Mouse (Mus musculus): Measurements from ENCODE around the gene Spsb3. TPM values are rescaled to one million over a fixed set of nuclear protein-coding genes. Genes with fewer than 3 reads are reported as not detected.

Spsb3 gene
- polyA plus RNA-seq, 1 experiment from 2014 or later = 51.5 TPM

DNA sequence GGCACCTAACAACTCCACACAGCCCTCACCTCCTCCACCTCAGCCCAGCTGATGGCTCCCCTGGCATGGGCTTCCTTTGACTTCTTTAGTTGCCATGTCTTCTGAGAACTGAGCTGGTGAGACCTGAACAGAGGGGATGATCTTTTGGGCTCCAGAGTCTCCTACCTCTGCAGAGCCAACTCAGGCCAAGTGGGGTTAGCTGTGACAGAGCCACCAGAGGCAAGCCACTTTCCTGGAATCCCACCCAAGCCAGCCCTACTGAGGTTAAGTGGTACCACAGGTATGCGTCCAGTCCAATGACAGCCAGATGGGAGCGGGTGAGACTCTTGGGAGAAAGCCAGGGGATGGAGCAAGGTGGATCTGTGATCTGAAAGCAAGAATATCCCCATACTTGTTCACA is 6.8 kb downstream of the Spsb3 start:
- no peak for ATAC-seq (ENCODE audit: low FRiP score)
- Histone ChIP-seq H3K27me3 (no peaks in the 10 kb centered on the region), H3K4me1 (peaks cover 34% of the 10 kb centered on the region), H3K4me2 (replicated peaks) (no peak overlapping the region), H3K4me3 (no peak overlapping the region), H3K36me3 (peaks cover 55% of the 10 kb centered on the region), H3K9me3 (replicated peaks) (no peaks in the 10 kb centered on the region), H3K27ac (no peak overlapping the region), H3K9ac (no peak overlapping the region)
- 100% methylated on average over 2 of the region's 2 CpGs for WGBS

DNA sequence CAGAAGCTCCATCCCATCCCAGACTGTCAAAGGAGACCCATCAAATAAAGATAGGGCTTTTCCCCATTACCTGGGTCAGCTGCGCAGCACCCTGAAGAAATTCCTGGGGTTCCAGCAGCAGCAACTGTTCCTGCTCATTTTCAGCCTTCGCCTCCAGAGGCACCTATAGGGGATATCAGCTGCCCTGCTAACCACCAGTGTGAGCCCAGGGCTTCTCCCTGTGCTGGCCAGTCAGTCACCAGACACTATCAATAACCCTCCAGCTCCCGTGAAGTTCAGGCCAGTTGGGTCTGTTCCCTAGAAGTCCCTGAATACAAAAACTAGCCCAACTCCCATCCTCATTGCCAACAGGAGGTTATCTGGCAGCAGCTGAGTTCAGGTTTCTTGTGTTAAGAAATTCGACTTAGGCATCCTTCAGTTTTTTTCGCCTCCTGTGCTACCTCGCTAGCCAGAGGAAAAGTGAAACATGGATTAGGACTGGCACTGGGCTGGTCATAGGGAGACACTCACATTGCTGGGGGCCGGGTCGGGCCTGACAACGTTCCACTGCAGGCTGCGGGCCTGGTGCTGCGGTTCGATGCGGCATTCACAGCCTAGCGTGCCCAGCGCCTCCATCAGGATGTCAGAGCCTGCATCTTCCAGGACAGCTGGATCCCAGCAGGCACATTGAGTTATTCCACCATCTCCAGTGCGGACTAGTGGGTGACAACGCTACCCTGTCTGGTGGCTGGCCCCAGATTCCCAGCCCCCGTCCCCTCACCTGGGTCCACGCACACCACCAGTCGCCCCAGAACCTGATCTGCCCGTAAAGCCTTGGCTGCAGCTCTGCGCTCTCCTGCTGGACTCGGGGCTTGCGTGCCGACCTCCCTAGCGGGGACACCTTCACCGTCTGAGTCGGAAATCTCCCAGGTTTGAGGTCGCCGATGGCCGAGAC is 7.9 kb downstream of the Spsb3 start:
- 11% methylated on average over 31 of the region's 31 CpGs for WGBS
- no peaks in the 10 kb centered on the region for H3K27me3 ChIP-seq
- H3K4me2 ChIP-seq (replicated peaks) = peak overlapping the region; percentile 98
- H3K4me3 ChIP-seq = peak overlapping the region; percentile 78
- peaks cover 63% of the 10 kb centered on the region for H3K36me3 ChIP-seq
- no peaks in the 10 kb centered on the region for H3K9me3 ChIP-seq (replicated peaks)
- H3K4me1 ChIP-seq = peaks cover 34% of the 10 kb centered on the region
- ATAC-seq (ENCODE audit: low FRiP score) = peak; percentile 5; the same call in 1 of the 2 replicates
- peak overlapping the region; percentile 89 for H3K9ac ChIP-seq
- H3K27ac ChIP-seq = peak overlapping the region; percentile 83

DNA sequence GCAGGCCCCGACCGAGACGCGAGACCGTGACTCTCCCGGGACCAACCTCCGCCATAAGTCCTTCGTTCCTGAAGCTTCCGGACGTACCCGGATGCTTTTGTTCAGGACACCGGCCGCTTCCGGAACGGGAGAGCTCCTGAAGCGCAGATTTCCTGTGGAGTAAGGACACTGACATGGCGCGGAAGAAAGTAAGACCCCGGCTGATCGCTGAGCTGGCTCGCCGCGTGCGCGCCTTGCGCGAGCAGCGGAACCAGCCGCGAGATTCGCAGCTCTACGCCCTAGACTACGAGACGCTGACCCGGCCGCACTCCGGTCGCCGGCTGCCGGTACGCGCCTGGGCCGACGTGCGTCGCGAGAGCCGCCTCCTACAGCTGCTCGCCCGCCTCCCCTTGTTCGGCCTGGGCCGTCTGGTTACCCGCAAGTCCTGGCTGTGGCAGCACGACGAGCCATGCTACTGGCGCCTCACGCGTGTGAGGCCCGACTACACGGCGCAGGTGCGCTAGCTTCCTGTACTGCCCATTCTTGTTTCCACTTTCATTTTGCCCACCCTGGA is 8.6 kb downstream of the Spsb3 start, which contains the start of the genes Eme2 and Mrps34:
Gene Eme2 (minus strand): TSS at position 93 of the 553 bp plus-strand sequence.
Gene Mrps34 (plus strand): TSS at position 122 of the 553 bp plus-strand sequence.
- Histone ChIP-seq H3K27me3 (no peaks in the 10 kb centered on the region), H3K27ac (peak within 1 kb of the TSS; percentile 83), H3K4me2 (replicated peaks) (peak within 1 kb of the TSS; percentile 98), H3K4me1 (peaks cover 34% of the 10 kb centered on the region), H3K36me3 (peaks cover 65% of the 10 kb centered on the region), H3K9me3 (replicated peaks) (no peaks in the 10 kb centered on the region), H3K9ac (peak within 1 kb of the TSS; percentile 89), H3K4me3 (peak within 1 kb of the TSS; percentile 78)
- ATAC-seq (ENCODE audit: low FRiP score) = peak; percentile 44
- WGBS = under 1% methylated on average over 62 of the region's 62 CpGs

DNA sequence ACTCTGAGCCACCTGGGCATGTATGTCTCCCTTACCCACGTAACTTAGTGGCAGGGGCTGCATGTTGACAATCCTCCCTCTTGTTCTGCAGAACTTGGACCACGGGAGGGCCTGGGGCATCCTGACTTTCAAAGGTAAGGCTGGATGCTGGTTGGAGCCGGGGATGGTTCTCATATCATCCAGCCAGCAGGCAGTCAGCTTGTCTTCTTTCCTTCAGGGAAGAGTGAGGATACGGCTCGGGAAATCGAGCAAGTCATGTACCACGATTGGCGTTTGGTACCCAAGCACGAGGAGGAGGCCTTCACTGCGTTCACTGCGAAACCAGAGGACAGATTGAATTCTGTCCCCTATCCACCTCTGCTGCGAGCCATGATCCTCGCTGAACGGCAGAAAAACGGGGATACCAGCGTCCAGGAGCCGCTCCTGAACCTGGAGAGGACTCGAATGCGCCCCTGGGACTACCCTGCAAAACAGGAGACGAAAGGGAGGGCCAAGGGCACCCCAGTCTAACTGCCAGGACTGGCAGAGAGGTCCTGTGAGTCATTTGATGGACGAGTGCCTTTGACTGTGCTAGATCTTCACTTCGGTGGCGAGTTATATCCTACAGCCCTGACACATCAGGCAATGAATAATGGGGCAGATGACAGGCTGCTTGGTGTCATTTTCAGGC is 9.3 kb downstream of the Spsb3 start:
- WGBS = 16% methylated on average over 23 of the region's 23 CpGs
- no peaks in the 10 kb centered on the region for H3K9me3 ChIP-seq (replicated peaks)
- peaks cover 34% of the 10 kb centered on the region for H3K4me1 ChIP-seq
- H3K27ac ChIP-seq = peak overlapping the region; percentile 83
- peak overlapping the region; percentile 89 for H3K9ac ChIP-seq
- peak; percentile 7; the same call in 1 of the 2 replicates for ATAC-seq (ENCODE audit: low FRiP score)
- H3K4me3 ChIP-seq = peak overlapping the region; percentile 78
- no peaks in the 10 kb centered on the region for H3K27me3 ChIP-seq
- peak overlapping the region; percentile 98 for H3K4me2 ChIP-seq (replicated peaks)
- peaks cover 65% of the 10 kb centered on the region for H3K36me3 ChIP-seq

- Histone ChIP-seq H3K4me2 (replicated peaks) (peak within 1 kb of the TSS; percentile 98), H3K4me3 (peak within 1 kb of the TSS; percentile 78), H3K27ac (peak within 1 kb of the TSS; percentile 83), H3K9me3 (replicated peaks) (no peaks in the 10 kb centered on the region), H3K36me3 (peaks cover 65% of the 10 kb centered on the region), H3K4me1 (peaks cover 34% of the 10 kb centered on the region), H3K9ac (peak within 1 kb of the TSS; percentile 89), H3K27me3 (no peaks in the 10 kb centered on the region)
- ATAC-seq (ENCODE audit: low FRiP score) = peak; percentile 79
- WGBS = 2% methylated on average over 46 of the region's 50 CpGs
Measured at GRCm38 (mm10) chr17:24896241-24896992, 10.0 kb downstream of the Spsb3 start, which contains the start of gene Nme3. TSS of gene Nme3 (plus strand) at chr17:24896500.

- peak overlapping the region; percentile 83; the same call in 1 of the 2 replicates for H3K27ac ChIP-seq
- no peaks in the 10 kb centered on the region for H3K9me3 ChIP-seq (replicated peaks)
- WGBS = 39% methylated on average over 11 of the region's 11 CpGs
- H3K4me1 ChIP-seq = peaks cover 34% of the 10 kb centered on the region
- H3K36me3 ChIP-seq = peaks cover 65% of the 10 kb centered on the region
- H3K4me2 ChIP-seq (replicated peaks) = peak overlapping the region; percentile 98
- peak overlapping the region; percentile 78 for H3K4me3 ChIP-seq
- H3K27me3 ChIP-seq = no peaks in the 10 kb centered on the region
- H3K9ac ChIP-seq = peak overlapping the region; percentile 89
- no peak for ATAC-seq (ENCODE audit: low FRiP score)
Measured at GRCm38 (mm10) chr17:24896993-24897269, 10.5 kb downstream of the Spsb3 start.

GRCm38 (mm10) chr17:24897600-24897999 is 11.2 kb downstream of the Spsb3 start:
- no peaks in the 10 kb centered on the region for H3K9me3 ChIP-seq (replicated peaks)
- H3K9ac ChIP-seq = 0 out of 2 replicates have a peak overlapping the region, but pooled peaks have one; percentile 14
- no peak overlapping the region for H3K27ac ChIP-seq
- 88% methylated on average over 4 of the region's 4 CpGs for WGBS
- no peaks in the 10 kb centered on the region for H3K27me3 ChIP-seq
- no peak for ATAC-seq (ENCODE audit: low FRiP score)
- H3K4me1 ChIP-seq = peaks cover 34% of the 10 kb centered on the region
- H3K36me3 ChIP-seq = peaks cover 65% of the 10 kb centered on the region
- H3K4me3 ChIP-seq = peak overlapping the region; percentile 78; the same call in 1 of the 2 replicates
- H3K4me2 ChIP-seq (replicated peaks) = peak overlapping the region; percentile 98

- WGBS = 82% methylated on average over 4 of the region's 4 CpGs
- no peak for ATAC-seq (ENCODE audit: low FRiP score)
- peaks cover 65% of the 10 kb centered on the region for H3K36me3 ChIP-seq
Measured at GRCm38 (mm10) chr17:24898041-24898854, 11.8 kb downstream of the Spsb3 start.

GRCm38 (mm10) chr17:24899153-24899552 is 12.7 kb downstream of the Spsb3 start:
- no peak for ATAC-seq (ENCODE audit: low FRiP score)
- Histone ChIP-seq H3K4me2 (replicated peaks) (no peak overlapping the region), H3K9ac (no peak overlapping the region), H3K27me3 (no peaks in the 10 kb centered on the region), H3K9me3 (replicated peaks) (no peaks in the 10 kb centered on the region), H3K27ac (no peak overlapping the region), H3K4me3 (no peak overlapping the region), H3K36me3 (peaks cover 69% of the 10 kb centered on the region), H3K4me1 (peaks cover 27% of the 10 kb centered on the region)
- WGBS = 87% methylated on average over 5 of the region's 5 CpGs

More at GRCm38 (mm10) chr17:24898041-24898854, 11.8 kb downstream of the Spsb3 start:
- Histone ChIP-seq H3K27ac (no peak overlapping the region), H3K27me3 (no peaks in the 10 kb centered on the region), H3K4me1 (peaks cover 34% of the 10 kb centered on the region), H3K9ac (no peak overlapping the region), H3K9me3 (replicated peaks) (no peaks in the 10 kb centered on the region), H3K4me3 (no peak overlapping the region), H3K4me2 (replicated peaks) (peak overlapping the region; percentile 98; the same call in 1 of the 2 replicates)

- H3K9me3 ChIP-seq (replicated peaks) = no peaks in the 10 kb centered on the region
- no peaks in the 10 kb centered on the region for H3K27me3 ChIP-seq
- peaks cover 78% of the 10 kb centered on the region for H3K36me3 ChIP-seq
- ATAC-seq (ENCODE audit: low FRiP score) = no peak
- no peak overlapping the region for H3K9ac ChIP-seq
- no peak overlapping the region for H3K4me2 ChIP-seq (replicated peaks)
- no peak overlapping the region for H3K4me3 ChIP-seq
- peaks cover 24% of the 10 kb centered on the region for H3K4me1 ChIP-seq
- H3K27ac ChIP-seq = no peak overlapping the region
- 93% methylated on average over 6 of the region's 6 CpGs for WGBS
Measured at GRCm38 (mm10) chr17:24900014-24900413, 13.6 kb downstream of the Spsb3 start.

DNA sequence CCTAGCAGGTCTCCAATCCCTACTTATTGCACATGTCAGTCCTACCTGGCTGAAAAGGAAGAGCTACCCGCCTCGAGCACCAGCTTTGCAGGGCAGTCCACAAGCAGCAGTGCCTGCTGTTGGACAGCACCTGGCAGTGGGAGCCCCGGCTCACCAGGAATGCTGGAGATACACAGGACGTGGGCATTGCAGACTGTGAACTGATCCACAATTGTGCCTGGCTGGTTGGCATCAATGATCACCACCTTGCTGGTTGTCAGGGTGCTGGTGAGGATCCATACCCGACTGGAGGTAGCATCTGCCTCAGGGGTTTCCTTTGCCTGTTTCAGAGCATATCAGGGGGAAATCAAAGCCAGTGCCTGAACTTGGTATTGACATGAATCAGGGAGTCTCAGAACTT is 15.7 kb downstream of the Spsb3 start:
- ATAC-seq (ENCODE audit: low FRiP score) = no peak
- H3K27ac ChIP-seq = no peak overlapping the region
- no peak overlapping the region for H3K4me2 ChIP-seq (replicated peaks)
- no peak overlapping the region for H3K9ac ChIP-seq
- H3K9me3 ChIP-seq (replicated peaks) = no peaks in the 10 kb centered on the region
- H3K4me3 ChIP-seq = no peak overlapping the region
- peaks cover 99% of the 10 kb centered on the region for H3K36me3 ChIP-seq
- WGBS = 90% methylated on average over 5 of the region's 5 CpGs
- peaks cover 9% of the 10 kb centered on the region for H3K4me1 ChIP-seq
- no peaks in the 10 kb centered on the region for H3K27me3 ChIP-seq

All from hindbrain, embryonic 12.5 days (tissue).